Mouse (Mus musculus) liver, embryonic 14.5 days (tissue): ENCODE results near the gene Atxn1. TPM values are rescaled to one million over a fixed set of nuclear protein-coding genes. Genes with fewer than 3 reads are reported as not detected.

Source experiments
- ATAC-seq: fragments of 200-750 bp; cut with Nextera tagmentation; 2 replicates; pipeline ENCODE4 v1.8.0; 2017; ENCODE audit warnings: moderate number of reproducible peaks, mild to moderate bottlenecking, moderate library complexity; ENCODE audit not compliant: insufficient read depth
- DNase-seq, 3 experiments: peaks; one replicate each; pipeline ENCODE4 v3.0.0-alpha.2; 2012 to 2013; ENCODE audit warnings: low read depth in 3 of 3, low spot score in 3 of 3
- H3K27ac ChIP-seq: fragments of 300-500 bp; sonication (generic); 2 replicates; pipeline ENCODE4 v1.5.1; 2014; ENCODE audit warnings: moderate library complexity, mild to moderate bottlenecking, control low read depth, inconsistent platforms
- H3K27me3 ChIP-seq: fragments of 300-500 bp; sonication (generic); 2 replicates; pipeline ENCODE4 v1.6.1; 2014; ENCODE audit warnings: mild to moderate bottlenecking, low read length, moderate library complexity; ENCODE audit not compliant: control insufficient read depth, insufficient read depth
- H3K36me3 ChIP-seq: fragments of 300-500 bp; sonication (generic); replicated peaks from 2 replicates; pipeline ENCODE4 v1.6.1; 2014; ENCODE audit warnings: low read depth; ENCODE audit not compliant: control insufficient read depth, insufficient read depth
- H3K4me1 ChIP-seq, 2 experiments: fragments of 200-500 bp in 1 of 2; fragments of 300-500 bp in 1 of 2; sonication (generic) in 1 of 2; replicated peaks; 2 replicates each; pipeline ENCODE4 v1.6.1; 2012 to 2014; ENCODE audit warnings: antibody characterized with exemption in 1 of 2, inconsistent platforms in 1 of 2, low read length in 1 of 2; ENCODE audit not compliant: control insufficient read depth in 2 of 2, insufficient read depth in 2 of 2
- H3K4me2 ChIP-seq: fragments of 300-500 bp; sonication (generic); 2 replicates; pipeline ENCODE4 v1.6.1; 2014; ENCODE audit warnings: low read depth, mild to moderate bottlenecking, control low read depth, moderate library complexity
- H3K4me3 ChIP-seq, 2 experiments: fragments of 200-500 bp in 1 of 2; fragments of 300-500 bp in 1 of 2; sonication (generic) in 1 of 2; 2 replicates each; pipeline ENCODE4 v1.5.1; 2012 to 2014; ENCODE audit warnings: low read depth in 2 of 2, low read length in 2 of 2, mild to moderate bottlenecking in 2 of 2, control low read depth in 1 of 2, inconsistent platforms in 1 of 2, moderate library complexity in 1 of 2; ENCODE audit not compliant: insufficient read depth in 1 of 2
- H3K9ac ChIP-seq: fragments of 300-500 bp; sonication (generic); replicated peaks from 2 replicates; pipeline ENCODE4 v1.6.1; 2014; ENCODE audit warnings: mild to moderate bottlenecking, control low read depth, moderate library complexity
- H3K9me3 ChIP-seq: fragments of 300-500 bp; sonication (generic); 2 replicates; pipeline ENCODE4 v1.6.1; 2016; ENCODE audit warnings: low read length, mixed read lengths; ENCODE audit not compliant: control insufficient read depth
- CTCF ChIP-seq: IDR thresholded peaks from 2 replicates; pipeline ENCODE4 v1.5.1; 2016; ENCODE audit warnings: antibody characterized with exemption, low read depth, control low read depth
- EP300 ChIP-seq: IDR thresholded peaks from 2 replicates; pipeline ENCODE4 v1.6.1; 2016; ENCODE audit warnings: antibody characterized with exemption, low read depth
- WGBS: fragments of 180-500 bp; shearing (Covaris S2); extraction: QIAGEN DNeasy Blood & Tissue Kit; methylation state at CpG from one replicate; pipeline ENCODE4 v1.1.7; 2014; ENCODE audit not compliant: insufficient replicate concordance; 5-methylcytosine and 5-hydroxymethylcytosine counted together
- polyA plus RNA-seq, 2 experiments: library from polyadenylated mRNA; depleted of rRNA in 1 of 2; stranded (reverse) in 1 of 2; unstranded in 1 of 2; fragments of >200 nt; fragmentation: Nextera tagmentation in 1 of 2; extraction: Ambion mirVana in 1 of 2; gene quantifications; 2 replicates each; pipeline versions ENCODE4 v1.2.1 to v1.2.3; 2012 to 2014

The Atxn1 gene
- polyA plus RNA-seq, 2 experiments = 1.0 to 1.2 TPM

DNA sequence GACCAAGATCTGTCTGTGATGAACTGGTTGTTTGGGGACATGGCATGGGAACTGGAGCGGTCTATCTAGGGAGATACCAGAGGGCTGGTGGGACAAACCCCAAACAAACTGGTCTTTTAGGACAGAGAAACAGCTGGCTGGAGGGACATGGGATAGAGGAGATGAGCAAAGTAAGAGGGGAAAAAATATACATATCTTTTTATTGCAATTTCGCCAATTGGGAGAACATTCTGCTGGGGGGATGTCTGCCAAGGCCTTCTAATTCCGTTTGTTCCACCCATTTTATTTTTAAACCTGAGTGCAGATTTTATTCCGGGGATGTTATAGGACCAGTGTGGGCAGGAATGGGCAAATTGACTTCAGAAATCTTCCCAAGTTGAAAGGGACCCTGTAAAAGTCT is 305.0 kb downstream of the Atxn1 start:
- TF ChIP-seq CTCF = no peak
- no peak for TF ChIP-seq EP300
- Histone ChIP-seq H3K4me1 (no peaks in the 10 kb centered on the region), H3K27me3 (no peaks in the 10 kb centered on the region), H3K4me3 (no peak overlapping the region), H3K9me3 (no peaks in the 10 kb centered on the region), H3K9ac (no peak overlapping the region), H3K4me2 (no peak overlapping the region), H3K36me3 (no peaks in the 10 kb centered on the region), H3K27ac (no peak overlapping the region)
- 56% methylated on average over 4 of the region's 4 CpGs for WGBS
- ATAC-seq = no peak
- DNase-seq = no peak

DNA sequence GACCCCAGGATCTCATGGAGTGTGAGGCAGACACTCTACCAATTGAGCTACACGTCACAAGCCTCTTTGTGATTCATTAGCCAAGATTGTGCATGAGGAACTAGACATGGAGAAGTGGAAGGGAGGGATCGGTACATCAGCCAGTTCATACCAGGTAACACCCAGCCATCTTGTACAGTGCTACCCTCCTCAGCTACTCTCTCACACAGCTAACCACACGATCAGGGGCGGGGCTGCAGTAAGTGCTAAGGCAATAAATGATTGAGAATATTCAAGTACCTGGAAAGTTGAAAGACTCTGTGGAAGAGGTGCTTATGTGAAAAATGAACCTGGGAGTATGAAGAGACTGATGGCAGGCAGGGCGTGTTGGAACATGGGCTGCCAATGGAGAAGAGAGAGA is 306.5 kb downstream of the Atxn1 start:
- no peak for DNase-seq
- TF ChIP-seq EP300 (no peak), CTCF (no peak)
- Histone ChIP-seq H3K36me3 (no peaks in the 10 kb centered on the region), H3K27ac (no peak overlapping the region), H3K27me3 (no peaks in the 10 kb centered on the region), H3K9me3 (no peaks in the 10 kb centered on the region), H3K4me2 (no peak overlapping the region), H3K9ac (no peak overlapping the region), H3K4me3 (no peak overlapping the region), H3K4me1 (no peaks in the 10 kb centered on the region)
- ATAC-seq = no peak
- 69% methylated on average over 5 of the region's 5 CpGs for WGBS

DNA sequence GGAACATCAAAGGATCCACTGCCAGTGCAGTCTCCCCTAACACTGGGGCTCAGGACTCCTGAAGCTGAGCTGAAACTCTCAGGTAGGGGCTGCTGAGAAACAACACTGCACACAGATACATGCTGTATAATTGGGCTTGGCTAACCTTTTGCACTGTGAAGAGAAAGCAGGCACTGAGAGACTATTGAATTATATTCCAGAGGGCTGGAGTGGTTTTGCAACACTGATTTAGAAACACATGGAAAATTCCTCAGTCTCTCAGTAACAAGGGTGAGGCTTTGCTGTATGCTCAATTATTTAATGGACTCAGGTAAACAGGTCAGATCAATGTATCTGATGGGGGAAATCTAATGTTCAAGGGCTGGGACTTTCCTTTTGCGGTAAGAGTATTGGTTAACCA is 307.6 kb downstream of the Atxn1 start:
- H3K4me1 ChIP-seq = no peaks in the 10 kb centered on the region
- no peaks in the 10 kb centered on the region for H3K36me3 ChIP-seq
- TF ChIP-seq CTCF (no peak), EP300 (no peak)
- ATAC-seq = no peak
- no peak for DNase-seq
- WGBS = 82% methylated on average over 1 of the region's 1 CpGs
- no peak overlapping the region for H3K4me2 ChIP-seq
- H3K27me3 ChIP-seq = no peaks in the 10 kb centered on the region
- no peak overlapping the region for H3K9ac ChIP-seq
- H3K9me3 ChIP-seq = no peaks in the 10 kb centered on the region
- no peak overlapping the region for H3K27ac ChIP-seq
- H3K4me3 ChIP-seq = no peak overlapping the region

DNA sequence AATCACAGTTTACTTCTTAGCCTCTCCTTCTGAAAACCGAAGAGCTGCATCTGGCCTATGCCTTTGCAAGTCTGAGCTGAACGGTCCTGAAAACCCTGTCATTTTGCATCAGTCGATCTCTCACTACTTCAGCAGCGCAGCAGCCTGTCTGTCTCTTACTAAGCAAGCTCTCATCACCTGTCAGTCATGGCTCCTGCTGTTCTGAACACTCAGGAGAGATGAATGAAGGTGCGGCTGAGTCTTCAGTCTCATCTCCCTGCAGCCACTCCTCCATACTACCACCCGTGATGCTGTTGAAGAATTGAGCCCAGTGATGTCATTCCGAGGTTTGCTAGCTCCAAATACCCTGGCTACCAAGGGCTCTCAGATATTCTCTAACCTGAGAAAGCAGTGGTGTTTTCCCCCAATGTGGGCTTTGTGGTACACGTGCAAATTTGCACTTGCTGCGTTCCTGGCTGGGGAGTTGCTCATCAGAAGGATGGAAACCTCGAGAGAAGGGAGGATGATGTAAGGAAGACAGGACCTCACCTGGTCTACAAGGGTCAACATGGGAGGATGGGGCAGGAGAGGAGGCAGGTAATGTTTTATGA is 313.1 kb downstream of the Atxn1 start:
- Histone ChIP-seq H3K4me3 (no peak overlapping the region), H3K9ac (no peak overlapping the region), H3K27me3 (no peaks in the 10 kb centered on the region), H3K4me2 (no peak overlapping the region), H3K4me1 (no peaks in the 10 kb centered on the region), H3K36me3 (no peaks in the 10 kb centered on the region), H3K27ac (no peak overlapping the region), H3K9me3 (no peaks in the 10 kb centered on the region)
- WGBS = 66% methylated on average over 10 of the region's 10 CpGs
- no peak for TF ChIP-seq EP300
- TF ChIP-seq CTCF = no peak
- ATAC-seq (no peak), DNase-seq (no peak)

DNA sequence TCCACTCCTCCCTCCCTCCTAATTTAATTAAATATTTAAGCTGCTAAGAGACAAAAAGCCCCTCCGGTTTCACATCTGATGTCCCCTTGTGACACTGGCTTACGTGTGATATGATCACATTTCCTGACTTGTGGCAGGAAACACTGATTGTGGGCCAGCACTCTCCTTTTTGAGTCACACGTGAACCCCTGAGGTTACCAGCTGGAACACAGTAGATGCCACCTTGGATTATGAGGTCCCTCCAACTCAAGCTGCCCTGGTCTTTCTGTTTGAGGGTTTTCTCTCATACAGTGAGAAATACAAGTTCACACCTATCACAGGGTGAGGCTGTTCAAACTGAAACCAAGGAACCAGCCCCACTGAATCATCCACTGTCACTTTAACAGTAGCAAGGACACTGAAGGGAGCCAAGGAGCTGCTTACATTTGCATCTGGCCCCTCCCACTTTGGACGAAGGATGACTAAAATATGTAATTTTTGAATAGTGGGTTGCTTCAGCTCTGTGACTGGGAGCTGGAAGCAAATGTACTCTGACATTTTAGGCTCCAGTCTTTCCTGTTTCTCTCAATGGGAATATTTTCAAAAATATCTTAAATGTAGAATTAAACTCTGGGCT is 315.5 kb downstream of the Atxn1 start:
- H3K4me1 ChIP-seq = no peaks in the 10 kb centered on the region
- H3K27me3 ChIP-seq = no peaks in the 10 kb centered on the region
- WGBS = 32% methylated on average over 4 of the region's 4 CpGs
- H3K4me3 ChIP-seq = no peak overlapping the region
- no peak for ATAC-seq
- no peak overlapping the region for H3K9ac ChIP-seq
- H3K36me3 ChIP-seq = no peaks in the 10 kb centered on the region
- H3K9me3 ChIP-seq = no peaks in the 10 kb centered on the region
- H3K27ac ChIP-seq = no peak overlapping the region
- no peak overlapping the region for H3K4me2 ChIP-seq
- no peak for TF ChIP-seq EP300
- no peak for TF ChIP-seq CTCF
- no peak for DNase-seq
